Mouse (Mus musculus) neural tube, embryonic 10.5 days (tissue): ENCODE measurements at regions not wholly inside any gene's neighbourhood (a gene's known extent, or its start where the extent isn't known, plus 50 kb on each side); places are given as distances from the start of the nearest gene placed in this dataset.
"Not testable (repeated sequence)": the region's sequence is repeated elsewhere in the genome, so short reads cannot be mapped to it uniquely, and the experiment has no call there.

Source experiments
- DNase-seq: peaks from one replicate; pipeline ENCODE4 v3.0.0-alpha.2; 2017; ENCODE audit warnings: low spot score; ENCODE audit errors: extremely low spot score

DNA sequence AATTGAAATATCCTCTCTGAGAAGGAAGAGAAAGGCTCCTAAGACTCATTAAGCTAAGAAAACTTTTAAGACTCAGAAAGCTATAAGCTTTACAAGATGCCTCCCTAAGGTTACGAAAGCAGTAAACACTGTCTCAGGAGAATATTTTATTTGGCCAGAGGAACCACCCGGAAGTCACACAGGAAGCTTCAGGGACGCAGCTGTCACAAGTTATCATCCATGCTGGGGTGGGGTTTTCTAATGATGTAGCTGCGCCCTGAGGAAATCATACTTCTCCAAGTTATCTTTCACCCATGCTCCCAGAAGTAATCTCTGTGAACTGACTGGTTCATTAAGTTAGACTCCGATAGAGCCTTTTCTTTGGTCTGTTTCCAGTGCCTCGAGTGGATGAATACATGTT is 102.0 kb upstream of the Fam78b start:
- DNase-seq, result no peak

DNA sequence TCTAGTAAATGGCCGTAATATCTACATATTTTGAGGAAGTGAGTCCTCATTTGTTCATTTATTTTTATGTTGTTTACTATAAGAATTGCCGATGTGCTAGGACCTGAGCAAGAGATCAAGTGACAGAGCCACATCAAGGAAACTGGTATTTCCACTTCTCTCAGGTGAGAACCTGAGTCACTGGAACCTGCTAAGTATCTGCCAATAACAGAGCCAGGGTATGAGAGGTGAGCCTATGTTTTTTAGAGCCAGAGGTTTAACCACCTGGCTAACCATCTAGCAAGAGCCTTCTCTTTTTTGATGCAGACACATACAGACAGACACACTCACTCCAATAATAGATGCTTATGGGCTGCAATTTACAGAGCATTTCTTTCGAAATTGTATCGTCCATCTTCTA is 101.2 kb upstream of the Fam78b start:
- no peak for DNase-seq

DNA sequence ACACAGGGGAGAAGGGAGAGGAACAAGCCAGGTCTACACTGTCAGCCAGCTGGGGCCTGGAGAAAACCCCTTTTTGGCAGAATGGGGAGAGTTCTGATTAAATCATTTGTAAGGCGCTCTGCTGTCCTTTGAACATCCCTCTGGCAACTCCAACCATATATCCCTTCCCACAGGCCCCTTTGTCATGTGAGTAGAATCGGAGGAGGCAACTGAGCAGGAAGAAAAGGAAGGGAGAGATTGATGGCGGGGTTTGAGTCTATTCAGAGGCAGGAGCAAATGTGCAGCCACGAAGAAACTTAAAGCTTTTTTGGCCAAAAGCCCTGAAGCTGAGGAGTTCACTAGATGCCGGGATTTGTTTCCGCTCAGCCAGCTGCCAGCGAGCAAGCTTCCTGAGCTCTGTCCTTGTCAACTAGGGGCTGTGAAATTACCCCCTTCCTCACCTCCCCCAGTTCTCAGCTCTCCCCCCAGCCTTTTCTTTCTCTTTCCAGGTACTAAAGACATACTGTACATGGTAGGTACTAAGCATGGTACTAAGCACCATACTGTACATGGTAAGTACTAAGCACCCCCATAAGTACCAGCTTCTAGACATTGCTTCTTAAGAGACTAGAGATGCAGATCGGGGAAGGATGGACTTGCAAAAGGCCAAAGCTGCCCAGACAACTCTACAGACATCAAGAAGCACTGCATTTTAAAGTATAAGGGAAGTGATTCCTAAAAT is 100.6 kb upstream of the Fam78b start:
- DNase-seq, result no peak

DNA sequence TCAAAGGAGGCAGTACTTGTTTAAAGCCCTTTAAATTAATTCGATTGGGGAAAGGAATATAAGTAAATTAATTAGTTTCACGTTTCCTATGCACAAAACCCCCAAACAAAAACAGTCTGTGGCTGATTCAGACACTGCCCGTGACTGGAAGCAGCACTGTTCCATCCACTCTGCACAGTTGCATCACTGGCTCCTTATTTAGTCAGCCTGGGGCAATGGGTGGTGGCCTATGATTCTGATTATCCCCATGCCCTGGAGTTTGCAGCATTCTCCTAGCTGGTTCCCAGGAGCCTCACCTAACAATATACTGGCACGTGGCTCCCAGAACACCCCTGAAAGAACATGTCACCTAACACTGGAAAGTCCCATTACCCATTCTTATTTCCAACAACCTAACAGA is 99.6 kb upstream of the Fam78b start:
- no peak for DNase-seq

DNA sequence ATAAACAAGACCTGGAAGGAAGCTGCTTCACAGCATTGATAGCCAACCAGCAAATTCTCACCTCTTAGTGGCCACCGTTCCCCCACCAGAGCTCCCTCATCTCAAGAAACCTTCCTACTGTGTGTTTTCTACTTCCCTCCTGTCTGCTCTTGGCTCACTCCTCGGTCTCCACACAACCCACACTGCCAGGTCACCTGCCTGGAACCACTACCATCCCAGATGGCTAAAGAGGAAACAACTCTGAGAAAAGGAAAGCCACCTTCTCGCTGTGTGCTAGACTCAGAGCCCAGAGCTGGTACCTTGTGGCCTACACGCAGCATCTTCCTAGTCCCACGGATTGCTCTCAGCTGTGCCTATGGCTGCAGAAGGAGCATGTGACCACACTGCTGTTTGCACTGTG is 97.8 kb upstream of the Fam78b start:
- DNase-seq, result no peak

DNA sequence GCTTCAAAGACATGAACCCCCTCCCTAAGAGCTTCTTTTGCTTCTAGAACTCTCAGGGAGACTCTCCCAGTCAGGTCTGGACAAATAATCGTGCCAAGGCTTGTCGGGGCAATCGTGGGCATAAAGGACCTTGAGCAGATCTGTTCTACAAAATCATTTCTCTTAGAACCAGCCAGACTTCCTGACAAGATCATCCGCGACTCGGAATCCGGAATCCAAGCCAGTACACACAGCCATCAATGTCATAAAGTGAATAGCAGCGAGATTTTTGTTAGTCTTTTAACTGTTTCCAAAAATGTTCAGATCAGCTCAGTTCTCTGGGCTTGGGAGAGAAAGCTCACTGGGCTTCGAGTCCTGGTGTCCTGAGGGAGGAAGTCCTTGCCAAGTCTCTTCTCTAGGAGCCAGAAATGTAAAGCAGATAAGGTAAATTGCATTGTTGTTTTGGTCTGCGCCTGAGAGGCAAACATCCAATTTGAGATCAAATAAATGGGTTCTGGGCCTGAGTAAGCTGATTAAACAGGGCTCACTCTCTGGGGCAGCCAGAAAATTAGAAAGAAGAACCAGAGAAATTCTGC is 92.9 kb upstream of the Fam78b start:
- DNase-seq, result no peak

DNA sequence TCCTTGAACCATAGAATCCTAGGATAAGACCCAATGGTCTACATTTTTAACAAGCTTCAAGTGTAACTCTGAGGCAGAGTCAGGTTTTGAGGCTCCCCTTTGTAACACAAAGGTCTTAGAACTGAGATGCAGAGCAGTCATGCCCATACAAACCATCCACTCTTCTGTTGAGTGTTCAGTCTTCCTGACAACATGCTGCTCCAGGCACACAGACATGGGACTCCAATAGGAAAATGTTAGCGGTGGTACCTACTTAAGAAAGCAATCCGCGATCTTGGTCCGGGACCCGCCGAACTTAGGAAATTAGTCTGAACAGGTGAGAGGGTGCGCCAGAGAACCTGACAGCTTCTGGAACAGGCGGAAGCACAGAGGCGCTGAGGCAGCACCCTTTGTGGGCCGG is 89.0 kb upstream of the Fam78b start:
- not testable (repeated sequence) for DNase-seq

DNA sequence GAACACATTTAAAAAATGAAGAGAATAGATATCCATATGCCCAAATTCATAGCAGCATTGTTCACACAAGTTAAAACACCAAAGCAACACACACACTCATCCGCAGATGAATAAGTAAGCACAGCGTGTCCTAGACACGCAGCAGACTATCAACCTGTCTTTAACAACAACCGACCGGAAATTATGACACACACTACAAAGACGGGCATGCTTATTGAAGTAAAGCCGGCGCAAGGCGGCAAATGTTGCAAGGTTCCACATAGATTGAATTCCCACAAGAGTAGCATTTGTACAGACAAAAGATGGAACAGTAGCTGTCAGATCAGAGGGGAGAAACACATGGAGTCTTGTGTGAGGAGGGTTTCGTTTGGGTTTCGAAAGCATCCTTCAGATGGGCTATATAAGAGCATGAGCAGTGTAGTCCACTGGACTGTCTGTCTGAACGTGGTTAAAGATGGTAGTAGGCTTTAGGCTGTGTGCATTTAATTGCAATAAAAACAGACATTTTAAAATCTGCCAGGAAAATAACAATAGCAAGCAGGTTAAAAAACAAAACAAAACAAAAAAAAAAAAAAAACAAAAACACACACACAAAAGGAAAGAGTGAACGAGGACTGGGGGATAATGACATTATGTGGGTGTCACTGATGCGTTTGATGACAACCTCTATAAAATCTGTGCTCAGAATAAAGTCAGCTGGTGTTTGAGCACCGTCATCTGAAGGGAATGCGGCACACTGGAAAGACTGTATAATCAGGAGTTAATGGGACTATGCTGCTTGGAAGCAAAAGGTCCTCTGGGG is 78.1 kb upstream of the Fam78b start:
- no peak for DNase-seq

DNA sequence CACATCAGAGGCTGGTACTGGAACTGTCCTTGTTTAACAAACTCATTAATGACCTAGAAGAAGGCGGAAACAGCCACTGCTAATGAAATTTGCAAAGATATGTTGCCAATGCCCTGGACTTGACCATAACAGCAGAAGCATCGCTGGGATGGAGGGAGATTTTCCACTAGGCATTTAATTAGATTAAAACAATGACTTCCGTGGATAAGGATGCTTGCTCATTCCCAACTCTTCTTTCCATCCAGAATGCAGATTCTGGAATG is 77.6 kb upstream of the Fam78b start:
- DNase-seq, result no peak

DNA sequence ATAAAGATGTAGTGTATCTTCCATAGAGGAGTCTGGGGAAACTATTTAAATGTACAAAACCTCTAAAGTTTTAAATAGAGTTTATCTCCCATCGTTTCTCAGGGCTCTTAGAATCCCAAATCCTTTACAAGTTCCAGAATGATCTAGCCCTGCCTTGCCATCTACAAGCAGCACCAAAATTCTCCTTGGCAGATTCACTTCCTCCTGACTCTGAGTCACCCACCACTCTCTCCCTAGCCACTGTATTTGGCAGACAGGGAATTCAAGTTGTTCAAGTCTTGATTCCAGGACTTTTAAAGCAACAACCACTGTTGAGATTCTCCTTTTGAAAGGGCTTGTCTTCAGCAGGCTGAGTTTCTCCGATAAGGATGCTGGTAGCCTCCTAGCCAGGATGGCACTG is 77.1 kb upstream of the Fam78b start:
- DNase-seq, result no peak

DNA sequence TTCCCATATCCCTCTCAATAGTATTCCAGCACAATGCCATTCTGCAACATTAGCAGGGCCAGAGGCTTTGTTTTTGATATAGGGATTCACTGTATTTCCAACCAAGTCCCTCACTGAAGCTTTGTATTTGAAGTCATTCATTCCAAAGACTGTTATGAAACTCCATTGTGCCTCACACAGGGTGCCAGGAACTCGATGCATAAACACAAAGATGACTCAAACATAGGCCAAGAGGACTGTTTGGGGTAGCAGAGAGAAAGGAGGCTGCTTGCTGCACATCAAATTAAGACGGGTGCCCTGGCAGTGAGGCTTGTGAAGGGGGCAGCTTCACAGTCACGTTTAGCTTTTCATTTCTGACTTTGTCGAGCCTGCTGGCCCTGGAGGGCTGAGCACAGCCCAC is 75.1 kb upstream of the Fam78b start:
- no peak for DNase-seq

DNA sequence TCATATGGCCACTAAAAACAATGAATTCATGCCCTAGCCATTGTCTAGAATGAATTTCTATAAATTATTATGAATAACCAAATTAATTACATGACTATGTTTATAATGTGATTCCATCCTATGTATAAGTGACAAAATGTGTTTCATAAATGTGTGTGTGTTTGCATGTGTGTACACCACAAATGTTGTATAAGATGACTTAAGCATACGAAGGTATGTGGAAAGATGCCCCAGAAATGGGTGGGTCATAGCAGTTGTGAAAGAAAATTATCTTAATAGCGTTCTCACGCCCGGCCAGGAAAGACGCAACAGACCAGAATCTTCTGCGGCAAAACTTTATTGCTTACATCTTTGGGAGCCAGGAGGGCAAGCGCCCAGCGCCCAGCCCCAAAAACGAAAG is 61.5 kb upstream of the Fam78b start:
- not testable (repeated sequence) for DNase-seq

DNA sequence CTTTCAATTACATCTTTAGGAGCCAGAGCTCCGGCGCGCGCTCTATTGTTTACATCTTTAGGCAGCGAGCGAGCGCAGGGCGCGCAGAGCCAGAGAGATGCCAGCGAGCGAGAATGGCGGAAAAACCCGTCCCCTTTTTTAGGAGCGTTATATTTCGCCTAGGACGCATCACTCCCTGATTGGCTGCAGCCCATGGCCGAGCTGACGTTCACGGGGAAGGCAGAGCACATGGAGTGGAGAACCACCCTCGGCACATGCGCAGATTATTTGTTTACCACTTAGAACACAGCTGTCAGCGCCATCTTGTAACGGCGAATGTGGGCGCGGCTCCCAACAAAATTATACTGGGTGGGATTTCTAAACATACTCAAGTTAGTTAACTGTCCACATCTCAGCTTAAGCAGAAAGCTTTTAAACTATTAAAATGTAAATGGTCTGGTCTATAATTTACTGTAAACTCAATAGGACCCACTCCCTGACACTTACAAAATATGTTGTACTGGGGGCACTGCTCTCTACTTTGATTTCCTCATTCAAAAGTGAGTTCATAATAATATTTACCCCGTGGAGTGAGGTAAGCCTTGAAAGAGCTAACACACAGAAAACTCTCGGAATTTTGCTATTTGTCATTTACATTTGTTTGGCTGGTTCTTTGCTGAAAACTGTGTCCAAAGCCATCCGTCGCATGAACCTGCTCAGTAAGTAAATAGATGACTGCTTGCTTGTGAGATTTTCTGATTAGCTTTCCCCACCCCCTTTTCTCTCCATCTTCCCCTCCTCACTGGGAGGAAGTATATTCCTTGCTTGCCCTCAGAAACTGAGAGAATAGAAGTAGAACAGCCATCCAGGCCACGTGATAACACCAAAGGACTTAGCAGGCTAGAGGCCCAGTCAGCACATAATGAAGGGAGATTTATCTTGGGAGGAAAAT is 60.8 kb upstream of the Fam78b start:
- DNase-seq, result not testable (repeated sequence)

DNA sequence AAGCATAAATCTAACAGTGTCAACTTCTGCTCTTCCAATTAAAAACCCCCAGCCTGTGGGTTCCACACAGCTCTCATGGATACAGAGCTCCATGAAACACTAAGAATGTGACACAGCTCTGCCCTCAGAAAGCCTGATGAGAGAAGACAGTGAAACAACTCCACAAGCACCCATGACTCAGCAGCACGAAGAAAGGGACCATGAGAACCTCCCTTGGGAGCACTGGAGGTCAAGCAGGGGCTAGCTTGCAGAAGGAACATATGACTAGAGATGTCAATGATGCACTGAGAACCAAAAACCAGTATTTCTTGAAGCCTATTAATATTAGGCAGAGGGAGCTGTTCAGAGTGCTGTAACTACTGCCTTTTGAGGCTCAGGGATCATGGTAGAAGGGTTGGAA is 59.0 kb upstream of the Fam78b start:
- no peak for DNase-seq

DNA sequence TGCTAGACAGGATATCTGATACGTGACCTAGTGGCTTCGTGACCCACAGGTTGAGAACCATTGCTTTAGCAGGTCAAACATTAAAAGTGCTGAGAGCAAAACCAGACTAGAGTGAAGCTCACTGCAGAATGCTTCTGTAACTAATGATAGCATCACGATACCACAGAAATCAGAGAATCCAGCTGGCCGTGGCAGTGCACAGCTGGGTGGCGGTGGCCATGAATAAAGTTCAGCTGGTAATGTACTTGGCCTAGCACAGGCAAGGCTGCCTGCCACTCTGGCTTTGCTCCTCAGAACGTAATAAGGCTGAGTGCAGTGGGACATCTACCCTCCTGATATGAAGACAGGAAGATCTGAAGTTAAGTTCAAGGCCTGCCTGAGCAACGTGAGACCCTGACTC is 56.7 kb upstream of the Fam78b start:
- DNase-seq, result no peak

DNA sequence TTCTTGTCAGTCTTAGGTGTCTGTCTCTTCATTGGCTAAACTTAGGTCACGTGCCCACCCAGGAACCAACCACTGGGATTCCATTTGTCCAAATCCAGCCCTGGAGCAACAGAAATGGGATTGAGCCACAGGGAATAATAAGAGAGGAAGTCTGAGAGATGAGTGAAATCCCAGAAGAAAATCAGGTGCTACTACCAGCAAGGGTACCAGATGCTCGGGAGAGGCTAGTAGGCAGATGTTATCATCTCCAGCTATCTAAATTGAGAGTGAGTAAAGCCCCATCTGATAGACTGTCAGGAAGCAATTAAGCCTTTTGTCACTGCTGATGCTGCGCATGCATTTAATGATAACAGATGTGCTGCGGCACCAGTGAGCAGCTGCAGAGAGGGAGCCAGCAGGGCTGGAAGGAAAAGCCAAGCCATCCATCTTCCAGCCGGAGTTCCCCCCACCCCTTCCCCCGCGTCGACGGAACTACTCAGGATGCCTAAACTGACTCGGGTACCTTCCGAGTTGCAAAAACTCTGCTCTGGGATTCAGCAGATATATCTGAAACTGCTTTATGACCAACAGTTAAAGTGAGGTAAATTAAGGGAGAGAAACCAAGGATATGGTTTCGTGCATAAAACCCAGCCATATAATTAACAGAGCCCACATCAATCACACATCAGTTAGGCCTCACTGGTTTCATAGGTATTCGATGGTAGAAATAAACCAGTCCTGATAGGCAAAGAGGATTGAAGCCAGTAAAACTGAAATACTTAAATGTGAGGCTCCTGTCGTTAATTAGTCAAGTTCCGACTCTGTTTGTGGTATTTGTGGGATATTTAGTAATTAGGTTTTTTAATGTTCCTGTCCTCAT is 53.1 kb upstream of the Fam78b start:
- DNase-seq, result peak; percentile 44
